Mouse (Mus musculus): ENCODE results near the gene Ifitm1.

- TF ChIP-seq GATA1 (IDR thresholded peaks at IDR 0.05; ENCODE audit: borderline replicate concordance, low read length) (no peak), FLI1 (IDR thresholded peaks at IDR 0.05; ENCODE audit: low read length) (no peak)
These were observed 14.7 kb downstream of the Ifitm1 start for GRCm38 (mm10) chr7:140981704-140982103.

Measured in megakaryocyte, embryonic 14.5 days (primary cell).